Mouse (Mus musculus) limb, embryonic 13.5 days (tissue): ENCODE results near the gene Gpr12. TPM values are rescaled to one million over a fixed set of nuclear protein-coding genes. Genes with fewer than 3 reads are reported as not detected.
A peak's percentile ranks its signal among the peaks of the same experiment; 100 is the strongest.

Experiments used
- ATAC-seq: fragments of 200-750 bp; cut with Nextera tagmentation; 2 replicates; pipeline ENCODE4 v1.8.0; 2017; ENCODE audit warnings: low read depth, moderate number of reproducible peaks, moderate TSS enrichment; ENCODE audit not compliant: low FRiP score
- H3K27ac ChIP-seq: fragments of 300-500 bp; sonication (generic); 2 replicates; pipeline ENCODE4 v1.5.1; 2015; ENCODE audit warnings: inconsistent platforms, mild to moderate bottlenecking, moderate library complexity
- H3K27me3 ChIP-seq: fragments of 300-500 bp; sonication (generic); 2 replicates; pipeline ENCODE4 v1.6.1; 2015; ENCODE audit warnings: mild to moderate bottlenecking, inconsistent platforms
- H3K36me3 ChIP-seq: fragments of 300-500 bp; sonication (generic); 2 replicates; pipeline ENCODE4 v1.6.1; 2015; ENCODE audit warnings: inconsistent platforms, mild to moderate bottlenecking, moderate library complexity
- H3K4me1 ChIP-seq: fragments of 300-500 bp; sonication (generic); 2 replicates; pipeline ENCODE4 v1.6.1; 2015; ENCODE audit warnings: inconsistent platforms
- H3K4me2 ChIP-seq: fragments of 300-500 bp; sonication (generic); replicated peaks from 2 replicates; pipeline ENCODE4 v1.6.1; 2015; ENCODE audit warnings: inconsistent platforms, mild to moderate bottlenecking, moderate library complexity
- H3K4me3 ChIP-seq: fragments of 300-500 bp; sonication (generic); 2 replicates; pipeline ENCODE4 v1.5.1; 2015; ENCODE audit warnings: moderate library complexity, mild to moderate bottlenecking, inconsistent platforms
- H3K9ac ChIP-seq: fragments of 300-500 bp; sonication (generic); 2 replicates; pipeline ENCODE4 v1.6.1; 2015; ENCODE audit warnings: mild to moderate bottlenecking, inconsistent platforms
- H3K9me3 ChIP-seq: fragments of 300-500 bp; sonication (generic); 2 replicates; pipeline ENCODE4 v1.6.1; 2016; ENCODE audit warnings: inconsistent platforms
- WGBS: fragments of 180-500 bp; shearing (Covaris S2); methylation state at CpG from one replicate; pipeline ENCODE4 v1.1.7; 2015; 5-methylcytosine and 5-hydroxymethylcytosine counted together
- polyA plus RNA-seq: library from polyadenylated mRNA; unstranded; fragments of >200 nt; fragmentation: Nextera tagmentation; extraction: Ambion mirVana; gene quantifications from 2 replicates; pipeline ENCODE4 v1.2.1, GENCODE M21; 2015

Gene Gpr12
- polyA plus RNA-seq: 0.17 and 0.22 TPM in 2 replicates

- peak within 1 kb of the TSS; percentile 97 for H3K4me2 ChIP-seq
Observed at GRCm38 (mm10) chr5:146584478-146585306, at the start of gene Gpr12. Gpr12 (minus strand) TSS chr5:146585239.

GRCm38 (mm10) chr5:146631602-146632001 lies 46.6 kb upstream of the Gpr12 start:
- Histone ChIP-seq H3K4me1 (no peaks in the 10 kb centered on the region), H3K9me3 (no peaks in the 10 kb centered on the region), H3K4me2 (no peak overlapping the region), H3K9ac (no peak overlapping the region), H3K27ac (no peak overlapping the region), H3K27me3 (no peaks in the 10 kb centered on the region), H3K4me3 (no peak overlapping the region), H3K36me3 (no peaks in the 10 kb centered on the region)
- WGBS: 77% methylated on average over 3 of the region's 3 CpGs
- ATAC-seq: no peak

More at GRCm38 (mm10) chr5:146584478-146585306, at the start of gene Gpr12:
- peak within 1 kb of the TSS; percentile 58 for H3K9ac ChIP-seq
- under 1% methylated on average over 59 of the region's 64 CpGs for WGBS
- H3K27ac ChIP-seq: no peak within 1 kb of the TSS
- H3K36me3 ChIP-seq: no peaks in the 10 kb centered on the region
- H3K4me3 ChIP-seq: peak within 1 kb of the TSS; percentile 57
- H3K27me3 ChIP-seq: peaks cover 54% of the 10 kb centered on the region
- ATAC-seq: peak; percentile 48
- H3K4me1 ChIP-seq: peaks cover 21% of the 10 kb centered on the region
- H3K9me3 ChIP-seq: no peaks in the 10 kb centered on the region

- Histone ChIP-seq H3K4me3 (no peak overlapping the region), H3K36me3 (no peaks in the 10 kb centered on the region), H3K9ac (no peak overlapping the region), H3K4me1 (no peaks in the 10 kb centered on the region), H3K9me3 (no peaks in the 10 kb centered on the region), H3K4me2 (no peak overlapping the region), H3K27ac (no peak overlapping the region), H3K27me3 (no peaks in the 10 kb centered on the region)
- WGBS: 20% methylated on average over 4 of the region's 4 CpGs
- no peak for ATAC-seq
Observed at GRCm38 (mm10) chr5:146630961-146631360, 45.9 kb upstream of the Gpr12 start.

- Histone ChIP-seq H3K36me3 (no peaks in the 10 kb centered on the region), H3K4me1 (no peaks in the 10 kb centered on the region), H3K4me2 (no peak overlapping the region), H3K9me3 (no peaks in the 10 kb centered on the region), H3K27ac (no peak overlapping the region), H3K27me3 (no peaks in the 10 kb centered on the region), H3K9ac (no peak overlapping the region), H3K4me3 (no peak overlapping the region)
- ATAC-seq: no peak
- WGBS: 81% methylated on average over 10 of the region's 10 CpGs
Observed at GRCm38 (mm10) chr5:146629636-146630035, 44.6 kb upstream of the Gpr12 start.

GRCm38 (mm10) chr5:146628804-146629203 lies 43.8 kb upstream of the Gpr12 start:
- WGBS: 94% methylated on average over 1 of the region's 1 CpGs
- no peak overlapping the region for H3K9ac ChIP-seq
- no peaks in the 10 kb centered on the region for H3K36me3 ChIP-seq
- no peak for ATAC-seq
- H3K4me2 ChIP-seq: no peak overlapping the region
- H3K27me3 ChIP-seq: no peaks in the 10 kb centered on the region
- no peaks in the 10 kb centered on the region for H3K9me3 ChIP-seq
- H3K4me1 ChIP-seq: no peaks in the 10 kb centered on the region
- H3K27ac ChIP-seq: no peak overlapping the region
- H3K4me3 ChIP-seq: no peak overlapping the region

GRCm38 (mm10) chr5:146627901-146628300 lies 42.9 kb upstream of the Gpr12 start:
- no peak overlapping the region for H3K4me3 ChIP-seq
- H3K4me2 ChIP-seq: no peak overlapping the region
- H3K27ac ChIP-seq: no peak overlapping the region
- no peaks in the 10 kb centered on the region for H3K9me3 ChIP-seq
- H3K4me1 ChIP-seq: no peaks in the 10 kb centered on the region
- WGBS: 46% methylated on average over 5 of the region's 5 CpGs
- H3K27me3 ChIP-seq: no peaks in the 10 kb centered on the region
- no peak overlapping the region for H3K9ac ChIP-seq
- 0 out of 2 replicates have a peak, but pooled peaks have one; percentile 2 for ATAC-seq
- no peaks in the 10 kb centered on the region for H3K36me3 ChIP-seq

GRCm38 (mm10) chr5:146625635-146626311 lies 40.7 kb upstream of the Gpr12 start:
- no peak overlapping the region for H3K4me2 ChIP-seq
- no peak for ATAC-seq
- H3K9ac ChIP-seq: no peak overlapping the region
- H3K27me3 ChIP-seq: no peaks in the 10 kb centered on the region
- no peaks in the 10 kb centered on the region for H3K36me3 ChIP-seq
- H3K4me1 ChIP-seq: no peaks in the 10 kb centered on the region
- no peak overlapping the region for H3K27ac ChIP-seq
- H3K9me3 ChIP-seq: no peaks in the 10 kb centered on the region
- H3K4me3 ChIP-seq: no peak overlapping the region
- 72% methylated on average over 6 of the region's 6 CpGs for WGBS

GRCm38 (mm10) chr5:146611830-146612229 lies 26.8 kb upstream of the Gpr12 start:
- Histone ChIP-seq H3K36me3 (no peaks in the 10 kb centered on the region), H3K4me1 (peaks cover 17% of the 10 kb centered on the region), H3K9ac (no peak overlapping the region), H3K27me3 (no peaks in the 10 kb centered on the region), H3K27ac (no peak overlapping the region), H3K4me2 (no peak overlapping the region), H3K9me3 (no peaks in the 10 kb centered on the region), H3K4me3 (no peak overlapping the region)
- 42% methylated on average over 7 of the region's 7 CpGs for WGBS
- ATAC-seq: no peak

GRCm38 (mm10) chr5:146611009-146611408 lies 26.0 kb upstream of the Gpr12 start:
- no peak overlapping the region for H3K9ac ChIP-seq
- 3% methylated on average over 8 of the region's 8 CpGs for WGBS
- no peaks in the 10 kb centered on the region for H3K9me3 ChIP-seq
- no peaks in the 10 kb centered on the region for H3K36me3 ChIP-seq
- 0 out of 2 replicates have a peak overlapping the region, but pooled peaks have one; percentile 7 for H3K4me2 ChIP-seq
- H3K27ac ChIP-seq: no peak overlapping the region; the same call in 1 of the 2 replicates
- 0 out of 2 replicates have a peak, but pooled peaks have one; percentile 42 for ATAC-seq
- H3K27me3 ChIP-seq: no peaks in the 10 kb centered on the region
- peaks cover 17% of the 10 kb centered on the region for H3K4me1 ChIP-seq
- no peak overlapping the region for H3K4me3 ChIP-seq

- ATAC-seq: no peak
- Histone ChIP-seq H3K27ac (no peak overlapping the region), H3K4me1 (peaks cover 17% of the 10 kb centered on the region), H3K4me2 (no peak overlapping the region), H3K4me3 (no peak overlapping the region), H3K9me3 (no peaks in the 10 kb centered on the region), H3K36me3 (no peaks in the 10 kb centered on the region), H3K27me3 (no peaks in the 10 kb centered on the region), H3K9ac (no peak overlapping the region)
- WGBS: 55% methylated on average over 10 of the region's 10 CpGs
Observed at GRCm38 (mm10) chr5:146609646-146610045, 24.6 kb upstream of the Gpr12 start.

- Histone ChIP-seq H3K4me2 (no peak overlapping the region), H3K27ac (no peak overlapping the region), H3K4me3 (no peak overlapping the region), H3K9me3 (no peaks in the 10 kb centered on the region), H3K27me3 (no peaks in the 10 kb centered on the region), H3K9ac (no peak overlapping the region), H3K36me3 (no peaks in the 10 kb centered on the region), H3K4me1 (peaks cover 17% of the 10 kb centered on the region)
- WGBS: 65% methylated on average over 5 of the region's 5 CpGs
- ATAC-seq: no peak
Observed at GRCm38 (mm10) chr5:146607816-146608215, 22.8 kb upstream of the Gpr12 start.

GRCm38 (mm10) chr5:146606895-146607294 lies 21.9 kb upstream of the Gpr12 start:
- no peak overlapping the region for H3K9ac ChIP-seq
- ATAC-seq: no peak
- WGBS: 82% methylated on average over 5 of the region's 5 CpGs
- H3K27me3 ChIP-seq: no peaks in the 10 kb centered on the region
- no peak overlapping the region for H3K4me3 ChIP-seq
- no peaks in the 10 kb centered on the region for H3K36me3 ChIP-seq
- H3K4me1 ChIP-seq: peaks cover 16% of the 10 kb centered on the region
- H3K9me3 ChIP-seq: no peaks in the 10 kb centered on the region
- no peak overlapping the region for H3K27ac ChIP-seq
- H3K4me2 ChIP-seq: no peak overlapping the region
